Mouse (Mus musculus) megakaryocyte-erythroid progenitor cell, adult 5-6 weeks (primary cell): ENCODE data around the gene Plgrkt. TPM values are rescaled to one million over a fixed set of nuclear protein-coding genes. Genes with fewer than 3 reads are reported as not detected.
A peak's percentile ranks its signal among the peaks of the same experiment; 100 is the strongest.

Experiments used
- ATAC-seq: replicated peaks from 2 replicates; pipeline ENCODE4 v1.8.0; 2016; ENCODE audit warnings: mild to moderate bottlenecking, inconsistent platforms; ENCODE audit not compliant: severe bottlenecking, poor library complexity, low FRiP score, low TSS enrichment
- total RNA-seq, 2 experiments: library from RNA; stranded (forward) in 1 of 2; stranded (reverse) in 1 of 2; fragments of 200-1000, 215-1000 nt in 1 of 2; fragments of >200 nt in 1 of 2; fragmentation: Nextera tagmentation in 1 of 2; gene quantifications; 2 replicates each; pipeline ENCODE4 v1.2.3; 2014 to 2017

Gene Plgrkt
- total RNA-seq, 2 experiments from 2014 or later, result 85.1 to 136 TPM

- peak; percentile 99 for ATAC-seq
Measured at GRCm38 (mm10) chr19:29361468-29362130, 5.6 kb downstream of the Plgrkt start.

- no peak for ATAC-seq
Measured at GRCm38 (mm10) chr19:29360251-29360650, 6.9 kb downstream of the Plgrkt start.

- ATAC-seq, result no peak
Measured at GRCm38 (mm10) chr19:29356281-29356680, 10.9 kb downstream of the Plgrkt start.

GRCm38 (mm10) chr19:29354895-29355877 lies 12.0 kb downstream of the Plgrkt start:
- ATAC-seq, result peak; percentile 88

- no peak for ATAC-seq
Measured at GRCm38 (mm10) chr19:29350991-29351390, 16.2 kb downstream of the Plgrkt start.

GRCm38 (mm10) chr19:29345636-29346035 lies 21.6 kb downstream of the Plgrkt start:
- ATAC-seq, result no peak

- no peak for ATAC-seq
Measured at GRCm38 (mm10) chr19:29344868-29345267, 22.3 kb downstream of the Plgrkt start.

GRCm38 (mm10) chr19:29342281-29342680 lies 24.9 kb downstream of the Plgrkt start:
- ATAC-seq, result no peak

GRCm38 (mm10) chr19:29341029-29341428 lies 26.2 kb downstream of the Plgrkt start:
- ATAC-seq, result no peak

- no peak for ATAC-seq
Measured at GRCm38 (mm10) chr19:29336624-29337023, 30.6 kb downstream of the Plgrkt start.

GRCm38 (mm10) chr19:29334068-29334745 lies 33.0 kb downstream of the Plgrkt start, which contains the start of gene Rln1:
Gene Rln1 (minus strand): TSS chr19:29334670.
- no peak for ATAC-seq

- ATAC-seq, result no peak
Measured at GRCm38 (mm10) chr19:29326822-29327552, 40.2 kb downstream of the Plgrkt start.

GRCm38 (mm10) chr19:29326396-29326795 lies 40.8 kb downstream of the Plgrkt start:
- no peak for ATAC-seq

GRCm38 (mm10) chr19:29325852-29326180 lies 41.4 kb downstream of the Plgrkt start:
- ATAC-seq, result no peak

GRCm38 (mm10) chr19:29325053-29325851 lies 41.9 kb downstream of the Plgrkt start, which contains the start of gene Insl6:
Gene Insl6 (minus strand): TSS chr19:29325356.
- ATAC-seq, result peak; percentile 92

GRCm38 (mm10) chr19:29323416-29324049 lies 43.7 kb downstream of the Plgrkt start:
- peak; percentile 62; the same call in 1 of the 2 replicates for ATAC-seq

- ATAC-seq, result no peak
Measured at GRCm38 (mm10) chr19:29312661-29313060, 54.5 kb downstream of the Plgrkt start.

GRCm38 (mm10) chr19:29311791-29312190 lies 55.4 kb downstream of the Plgrkt start:
- no peak for ATAC-seq
